Mouse (Mus musculus) testis, adult 2 months (tissue): Measurements from ENCODE around the gene Dmwd.

Source experiments
- CTCF ChIP-seq: fragments of 200-500 bp; IDR thresholded peaks from 2 replicates; pipeline ENCODE4 v1.5.1; 2012; ENCODE audit warnings: low read depth, mild to moderate bottlenecking, inconsistent platforms, low read length, moderate library complexity; ENCODE audit not compliant: control insufficient read depth, insufficient read depth, insufficient replicate concordance
- POLR2A ChIP-seq: fragments of 200-500 bp; IDR thresholded peaks from 2 replicates; pipeline ENCODE4 v1.6.1; 2012; ENCODE audit warnings: low read depth, mild to moderate bottlenecking, inconsistent platforms, low read length, moderate library complexity; ENCODE audit not compliant: control insufficient read depth

DNA sequence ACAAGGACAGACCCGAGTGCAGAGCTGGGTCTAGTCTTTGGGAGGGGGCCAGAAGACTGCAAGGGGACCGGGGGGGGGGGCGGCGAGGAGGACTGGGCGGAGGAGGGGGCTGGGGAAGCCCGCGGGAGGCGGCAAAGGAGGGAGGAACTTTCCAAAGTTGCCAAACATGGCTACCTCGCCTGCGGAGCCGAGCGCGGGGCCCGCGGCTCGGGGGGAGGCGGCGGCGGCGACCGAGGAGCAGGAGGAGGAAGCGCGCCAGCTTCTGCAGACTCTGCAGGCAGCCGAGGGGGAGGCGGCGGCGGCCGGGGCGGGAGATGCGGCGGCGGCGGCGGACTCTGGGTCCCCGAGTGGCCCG, 18.4 kb downstream of the Dmwd start, which contains the start of gene Six5:
- TF ChIP-seq POLR2A (no peak), CTCF (no peak)
